Mouse (Mus musculus) MEL-GATA-1-ER (cell line): ENCODE measurements around the gene Hs6st3.
"Not testable (repeated sequence)": the region's sequence is repeated elsewhere in the genome, so short reads cannot be mapped to it uniquely, and the experiment has no call there.

Experiments used
- DNase-seq: peaks from one replicate; pipeline ENCODE4 v3.0.0-alpha.2; 2012; ENCODE audit warnings: low read depth; ENCODE audit errors: extremely low read depth

Hs6st3 gene

GRCm38 (mm10) chr14:119450471-119450870 lies 312.3 kb downstream of the Hs6st3 start:
- no peak for DNase-seq

GRCm38 (mm10) chr14:119451594-119451993 lies 313.5 kb downstream of the Hs6st3 start:
- no peak for DNase-seq

GRCm38 (mm10) chr14:119452382-119452781 lies 314.2 kb downstream of the Hs6st3 start:
- DNase-seq: no peak

- no peak for DNase-seq
These were observed 314.7 kb downstream of the Hs6st3 start for GRCm38 (mm10) chr14:119452797-119453196.

GRCm38 (mm10) chr14:119464308-119464707 lies 326.2 kb downstream of the Hs6st3 start:
- no peak for DNase-seq

GRCm38 (mm10) chr14:119464883-119465282 lies 326.7 kb downstream of the Hs6st3 start:
- DNase-seq: no peak

- no peak for DNase-seq
These were observed 328.9 kb downstream of the Hs6st3 start for GRCm38 (mm10) chr14:119466899-119467588.

GRCm38 (mm10) chr14:119476582-119476981 lies 338.4 kb downstream of the Hs6st3 start:
- DNase-seq: no peak

GRCm38 (mm10) chr14:119477836-119478235 lies 339.7 kb downstream of the Hs6st3 start:
- no peak for DNase-seq

- DNase-seq: no peak
These were observed 351.0 kb downstream of the Hs6st3 start for GRCm38 (mm10) chr14:119488978-119489703.

GRCm38 (mm10) chr14:119520632-119521031 lies 382.5 kb downstream of the Hs6st3 start:
- DNase-seq: no peak

- DNase-seq: no peak
These were observed 382.9 kb downstream of the Hs6st3 start for GRCm38 (mm10) chr14:119521056-119521455.

- no peak for DNase-seq
These were observed 394.9 kb downstream of the Hs6st3 start for GRCm38 (mm10) chr14:119532889-119533546.

GRCm38 (mm10) chr14:119540505-119540904 lies 402.4 kb downstream of the Hs6st3 start:
- DNase-seq: no peak

GRCm38 (mm10) chr14:119544596-119544995 lies 406.5 kb downstream of the Hs6st3 start:
- no peak for DNase-seq

GRCm38 (mm10) chr14:119558356-119558755 lies 420.2 kb downstream of the Hs6st3 start:
- DNase-seq: no peak

- no peak for DNase-seq
These were observed 443.9 kb downstream of the Hs6st3 start for GRCm38 (mm10) chr14:119582039-119582508.

GRCm38 (mm10) chr14:119585069-119585468 lies 446.9 kb downstream of the Hs6st3 start:
- DNase-seq: peak; percentile 44

- DNase-seq: not testable (repeated sequence)
These were observed 449.2 kb downstream of the Hs6st3 start for GRCm38 (mm10) chr14:119587365-119587764.

- DNase-seq: no peak
These were observed 466.2 kb downstream of the Hs6st3 start for GRCm38 (mm10) chr14:119604327-119604726.

GRCm38 (mm10) chr14:119612793-119613192 lies 474.7 kb downstream of the Hs6st3 start:
- no peak for DNase-seq

GRCm38 (mm10) chr14:119629127-119629526 lies 491.0 kb downstream of the Hs6st3 start:
- no peak for DNase-seq
